Mouse (Mus musculus) liver, embryonic 16.5 days (tissue): Measurements from ENCODE around the gene Gm20683. TPM values are rescaled to one million over a fixed set of nuclear protein-coding genes. Genes with fewer than 3 reads are reported as not detected.

Source experiments
- ATAC-seq: fragments of 200-750 bp; cut with Nextera tagmentation; 2 replicates; pipeline ENCODE4 v1.8.0; 2017; ENCODE audit warnings: low read depth, mild to moderate bottlenecking, moderate number of reproducible peaks, moderate library complexity
- H3K27ac ChIP-seq: fragments of 300-500 bp; sonication (generic); 2 replicates; pipeline ENCODE4 v1.5.1; 2014; ENCODE audit warnings: mild to moderate bottlenecking, low read length
- H3K27me3 ChIP-seq: fragments of 300-500 bp; sonication (generic); 2 replicates; pipeline ENCODE4 v1.6.1; 2014; ENCODE audit warnings: low read depth, low read length, mixed read lengths; ENCODE audit not compliant: control insufficient read depth, insufficient read depth
- H3K36me3 ChIP-seq: fragments of 300-500 bp; sonication (generic); 2 replicates; pipeline ENCODE4 v1.6.1; 2014; ENCODE audit warnings: mild to moderate bottlenecking; ENCODE audit not compliant: control insufficient read depth, insufficient read depth
- H3K4me1 ChIP-seq: fragments of 300-500 bp; sonication (generic); 2 replicates; pipeline ENCODE4 v1.6.1; 2014; ENCODE audit warnings: low read depth, low read length, mixed read lengths; ENCODE audit not compliant: control insufficient read depth
- H3K4me2 ChIP-seq: fragments of 300-500 bp; sonication (generic); 2 replicates; pipeline ENCODE4 v1.6.1; 2014; ENCODE audit warnings: low read depth, low read length, mixed read lengths
- H3K4me3 ChIP-seq: fragments of 300-500 bp; sonication (generic); 2 replicates; pipeline ENCODE4 v1.5.1; 2014; ENCODE audit warnings: low read depth, mild to moderate bottlenecking, low read length
- H3K9ac ChIP-seq: fragments of 300-500 bp; sonication (generic); 2 replicates; pipeline ENCODE4 v1.6.1; 2014; ENCODE audit warnings: low read depth, low read length
- H3K9me3 ChIP-seq: fragments of 300-500 bp; sonication (generic); replicated peaks from 2 replicates; pipeline ENCODE4 v1.6.1; 2016; ENCODE audit warnings: low read length; ENCODE audit not compliant: control insufficient read depth
- WGBS: fragments of 180-500 bp; shearing (Covaris S2); extraction: QIAGEN DNeasy Blood & Tissue Kit; methylation state at CpG from one replicate; pipeline ENCODE4 v1.1.7; 2014; ENCODE audit not compliant: insufficient replicate concordance; 5-methylcytosine and 5-hydroxymethylcytosine counted together
- microRNA-seq: library from miRNA; unstranded; fragments of <30 nt; microRNA quantifications from one replicate; pipeline ENCODE4, GENCODE M21; 2016
- polyA plus RNA-seq: library from polyadenylated mRNA; unstranded; fragments of >200 nt; fragmentation: Nextera tagmentation; extraction: Ambion mirVana; gene quantifications from 2 replicates; pipeline ENCODE4 v1.2.1, GENCODE M21; 2015

Gene Gm20683
- polyA plus RNA-seq, 1 experiment from 2014 or later: 0.65 TPM

DNA sequence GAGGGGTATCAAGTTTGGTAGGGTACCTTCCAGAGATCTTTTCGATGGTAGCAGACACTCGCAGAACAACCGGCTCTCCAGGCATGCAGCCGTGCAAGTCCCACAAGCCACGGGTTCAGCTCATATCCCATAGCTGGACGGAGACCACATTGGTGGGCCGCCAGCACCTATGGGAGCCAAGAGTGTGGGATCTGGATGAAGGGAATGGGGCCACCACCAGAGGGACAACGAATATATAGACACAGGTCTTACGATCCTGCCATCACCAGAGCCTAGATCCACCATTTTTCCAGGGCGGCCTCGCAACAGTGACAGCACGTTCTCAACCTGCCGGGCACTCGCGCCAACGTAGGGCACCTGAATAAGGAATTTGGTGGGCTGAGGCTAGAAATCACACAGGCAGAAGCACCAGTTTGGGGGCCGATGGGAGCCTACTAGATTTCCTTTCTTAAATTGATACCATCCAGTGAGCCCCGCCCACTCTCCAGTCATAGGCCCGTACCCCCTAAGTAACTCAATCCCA is 50.2 kb downstream of the Gm20683 start:
- ATAC-seq: no peak
- Histone ChIP-seq H3K27ac (peak overlapping the region; percentile 92), H3K36me3 (no peaks in the 10 kb centered on the region), H3K27me3 (no peaks in the 10 kb centered on the region), H3K9me3 (no peaks in the 10 kb centered on the region), H3K4me3 (peak overlapping the region; percentile 86), H3K4me1 (peaks cover 31% of the 10 kb centered on the region), H3K9ac (peak overlapping the region; percentile 78), H3K4me2 (peak overlapping the region; percentile 91)
- WGBS: 27% methylated on average over 19 of the region's 19 CpGs

GRCm38 (mm10) chr17:25786781-25787504 is 54.6 kb downstream of the Gm20683 start:
- Histone ChIP-seq H3K36me3 (no peaks in the 10 kb centered on the region), H3K27ac (no peak overlapping the region), H3K9ac (no peak overlapping the region), H3K9me3 (no peaks in the 10 kb centered on the region), H3K4me3 (no peak overlapping the region), H3K27me3 (no peaks in the 10 kb centered on the region), H3K4me1 (peaks cover 14% of the 10 kb centered on the region), H3K4me2 (no peak overlapping the region)
- no peak for ATAC-seq
- WGBS: 82% methylated on average over 9 of the region's 9 CpGs

- Histone ChIP-seq H3K4me3 (peak within 1 kb of the TSS; percentile 76), H3K27ac (peak within 1 kb of the TSS; percentile 54), H3K36me3 (peaks cover 4% of the 10 kb centered on the region; the same call in 1 of the 2 replicates), H3K27me3 (no peaks in the 10 kb centered on the region), H3K9me3 (no peaks in the 10 kb centered on the region), H3K4me2 (peak within 1 kb of the TSS; percentile 69), H3K9ac (peak within 1 kb of the TSS; percentile 71), H3K4me1 (peaks cover 11% of the 10 kb centered on the region)
- ATAC-seq: no peak
- 66% methylated on average over 3 of the region's 3 CpGs for WGBS
Observed at GRCm38 (mm10) chr17:25786280-25786679, 55.3 kb downstream of the Gm20683 start, which contains the start of gene Ccdc78. Gene Ccdc78 (plus strand): TSS chr17:25786580.

- H3K4me2 ChIP-seq: peak within 1 kb of the TSS; percentile 69
- peak within 1 kb of the TSS; percentile 76 for H3K4me3 ChIP-seq
- peaks cover 7% of the 10 kb centered on the region; the same call in 1 of the 2 replicates for H3K36me3 ChIP-seq
- H3K27ac ChIP-seq: peak within 1 kb of the TSS; percentile 54
- WGBS: under 1% methylated on average over 23 of the region's 23 CpGs
- peak; percentile 86 for ATAC-seq
- H3K9ac ChIP-seq: peak within 1 kb of the TSS; percentile 71
- no peaks in the 10 kb centered on the region for H3K9me3 ChIP-seq
- no peaks in the 10 kb centered on the region for H3K27me3 ChIP-seq
- peaks cover 5% of the 10 kb centered on the region for H3K4me1 ChIP-seq
Observed at GRCm38 (mm10) chr17:25785281-25785745, 56.2 kb downstream of the Gm20683 start, which contains the start of gene Haghl. Gene Haghl (minus strand): TSS chr17:25785673.

Small RNA genes lying within 50 kb of the gene (microRNA-seq; reads per million reads assigned to microRNA genes)
- gene Mir3082: not detected

Other genes with a start within 250 kb of the Gm20683 start
- not detected in 2 replicates for gene Gng13, start 124.6 kb downstream of the Gm20683 start, polyA plus RNA-seq
- gene Chtf18, start 114.3 kb downstream of the Gm20683 start, polyA plus RNA-seq: 16.3 and 18.0 TPM in 2 replicates
- gene Rpusd1, start 114.1 kb downstream of the Gm20683 start, polyA plus RNA-seq: 5.2 TPM in 2 replicates
- not detected in 2 replicates for gene Mslnl, start 105.7 kb downstream of the Gm20683 start, polyA plus RNA-seq
- 2.8 and 3.4 TPM in 2 replicates for gene Msln, start 87.4 kb downstream of the Gm20683 start, polyA plus RNA-seq
- 12.1 and 13.8 TPM in 2 replicates for gene Narfl, start 68.0 kb downstream of the Gm20683 start, polyA plus RNA-seq
- gene Haghl, start 56.1 kb downstream of the Gm20683 start, polyA plus RNA-seq: 6.9 and 7.0 TPM in 2 replicates
- 0.04 and 0.07 TPM in 2 replicates for gene Ccdc78, start 55.2 kb downstream of the Gm20683 start, polyA plus RNA-seq
- gene Fam173a, start 48.9 kb downstream of the Gm20683 start, polyA plus RNA-seq: 54.1 and 57.1 TPM in 2 replicates
- not detected in 2 replicates for gene AC134908.4, start 46.1 kb downstream of the Gm20683 start, polyA plus RNA-seq
- 11.8 and 12.1 TPM in 2 replicates for gene Metrn, start 44.6 kb downstream of the Gm20683 start, polyA plus RNA-seq
- gene Fbxl16, start 32.7 kb downstream of the Gm20683 start, polyA plus RNA-seq: 0.09 and 0.17 TPM in 2 replicates
- 10.8 and 11.6 TPM in 2 replicates for gene Wdr24, start 18.1 kb downstream of the Gm20683 start, polyA plus RNA-seq
- 20.7 and 23.5 TPM in 2 replicates for gene Jmjd8, start 12.9 kb downstream of the Gm20683 start, polyA plus RNA-seq
- 106 and 112 TPM in 2 replicates for gene Stub1, start 8.4 kb downstream of the Gm20683 start, polyA plus RNA-seq
- 0.30 and 0.45 TPM in 2 replicates for gene Rhbdl1, start 4.5 kb downstream of the Gm20683 start, polyA plus RNA-seq
- gene Rhot2, start 3.1 kb upstream of the Gm20683 start, polyA plus RNA-seq: 11.4 and 12.3 TPM in 2 replicates
- gene Wdr90, start 19.7 kb upstream of the Gm20683 start, polyA plus RNA-seq: 7.2 and 7.8 TPM in 2 replicates
- 32.8 and 37.0 TPM in 2 replicates for gene Mcrip2, start 27.0 kb upstream of the Gm20683 start, polyA plus RNA-seq
- gene Mettl26, start 33.3 kb upstream of the Gm20683 start, polyA plus RNA-seq: 47.8 and 50.5 TPM in 2 replicates
- 0.30 and 0.42 TPM in 2 replicates for gene Wfikkn1, start 39.1 kb upstream of the Gm20683 start, polyA plus RNA-seq
- 6.2 and 7.0 TPM in 2 replicates for gene Rab40c, start 78.0 kb upstream of the Gm20683 start, polyA plus RNA-seq
- 147 and 154 TPM in 2 replicates for gene Pigq, start 103.2 kb upstream of the Gm20683 start, polyA plus RNA-seq
- 6.8 and 7.8 TPM in 2 replicates for gene Nhlrc4, start 103.2 kb upstream of the Gm20683 start, polyA plus RNA-seq
- gene A930017K11Rik, start 110.8 kb upstream of the Gm20683 start, polyA plus RNA-seq: 0.13 and 0.16 TPM in 2 replicates
- 8.0 and 9.9 TPM in 2 replicates for gene Capn15, start 144.0 kb upstream of the Gm20683 start, polyA plus RNA-seq
- gene Rab11fip3, start 227.8 kb upstream of the Gm20683 start, polyA plus RNA-seq: 1.4 and 1.7 TPM in 2 replicates
- 21.2 and 26.3 TPM in 2 replicates for gene Decr2, start 248.6 kb upstream of the Gm20683 start, polyA plus RNA-seq